Mouse (Mus musculus) gastrocnemius, adult 8-10 months (tissue): Measurements from ENCODE around the gene Zfp512b. TPM values are rescaled to one million over a fixed set of nuclear protein-coding genes. Genes with fewer than 3 reads are reported as not detected.

Source experiments
- microRNA-seq: library from miRNA; unstranded; fragments of <30 nt; microRNA quantifications from one replicate; pipeline ENCODE4 v1.2.0, GENCODE M21; 2022
- total RNA-seq, 4 experiments: library from RNA; stranded (reverse); gene quantifications; 2 replicates each; pipeline ENCODE4 v1.2.4; 2022

Gene Zfp512b
- total RNA-seq, 4 experiments from 2014 or later = 15.4 to 21.2 (median 19.3) TPM

Small RNAs within 50 kb of the gene (microRNA-seq; reads per million reads assigned to microRNA genes)
- gene Mir7006 = not detected

Other genes with a start within 250 kb of the Zfp512b start
- 10 to 100 TPM in 2 of 4 experiments, 1 to 10 TPM in 2; 9.3 to 11.2 (median 10.3) TPM for gene Zgpat, start 227.9 kb downstream of the Zfp512b start, total RNA-seq
- gene Arfrp1, start 227.4 kb downstream of the Zfp512b start, total RNA-seq = 10 to 100 TPM; 20.9 to 25.1 (median 23.8) TPM
- gene Lime1, start 212.7 kb downstream of the Zfp512b start, total RNA-seq = 1 to 10 TPM; 2.2 to 4.0 (median 3.0) TPM
- 1 to 10 TPM; 3.3 to 5.3 (median 4.1) TPM for gene Zbtb46, start 133.4 kb downstream of the Zfp512b start, total RNA-seq
- gene Abhd16b, start 99.6 kb downstream of the Zfp512b start, total RNA-seq = not detected
- 10 to 100 TPM; 43.7 to 49.1 (median 45.8) TPM for gene Tpd52l2, start 95.7 kb downstream of the Zfp512b start, total RNA-seq
- 10 to 100 TPM; 43.4 to 50.3 (median 44.1) TPM for gene Dnajc5, start 72.3 kb downstream of the Zfp512b start, total RNA-seq
- 10 to 100 TPM; 24.6 to 38.4 (median 28.5) TPM for gene Uckl1, start 7.9 kb downstream of the Zfp512b start, total RNA-seq
- gene Prpf6, start 935 bp downstream of the Zfp512b start, total RNA-seq = 10 to 100 TPM; 28.8 to 35.0 (median 32.6) TPM
- 1 to 10 TPM; 1.7 to 4.6 (median 3.7) TPM for gene Samd10, start 6.4 kb upstream of the Zfp512b start, total RNA-seq
- gene Gm29797, start 64.2 kb upstream of the Zfp512b start, total RNA-seq = not detected
- 10 to 100 TPM in 2 of 4 experiments, 1 to 10 TPM in 2; 3.9 to 13.4 (median 7.1) TPM for gene Sox18, start 78.8 kb upstream of the Zfp512b start, total RNA-seq
- gene Tcea2, start 87.5 kb upstream of the Zfp512b start, total RNA-seq = 1 to 10 TPM; 6.7 to 8.4 (median 7.3) TPM
- 1 to 10 TPM; 1.5 to 5.2 (median 3.6) TPM for gene Rgs19, start 101.2 kb upstream of the Zfp512b start, total RNA-seq
- gene Lkaaear1, start 105.6 kb upstream of the Zfp512b start, total RNA-seq = not detected
- gene Oprl1, start 122.2 kb upstream of the Zfp512b start, total RNA-seq = not detected
- not detected for gene Myt1, start 170.5 kb upstream of the Zfp512b start, total RNA-seq
- gene Pcmtd2, start 245.1 kb upstream of the Zfp512b start, total RNA-seq = 10 to 100 TPM; 43.7 to 50.5 (median 47.9) TPM